Mouse (Mus musculus): ENCODE data around the gene Runx1. TPM values are rescaled to one million over a fixed set of nuclear protein-coding genes. Genes with fewer than 3 reads are reported as not detected.

Gene Runx1
- polyA plus RNA-seq, 1 experiment from 2014 or later = 4.9 TPM

- no peak overlapping the region for H3K27ac ChIP-seq
- no peaks in the 10 kb centered on the region for H3K36me3 ChIP-seq
- 0 out of 2 replicates have a peak, but pooled peaks cover 3% of the 10 kb centered on the region for H3K9me3 ChIP-seq
- 90% methylated on average over 4 of the region's 4 CpGs for WGBS
- no peak for ATAC-seq (ENCODE audit: insufficient number of reproducible peaks, insufficient read depth, low FRiP score, low TSS enrichment, low read depth)
- H3K27me3 ChIP-seq = no peaks in the 10 kb centered on the region
- peaks cover 8% of the 10 kb centered on the region; the same call in 1 of the 2 replicates for H3K4me1 ChIP-seq (replicated peaks)
- H3K4me3 ChIP-seq (replicated peaks) = no peak overlapping the region
- no peak overlapping the region for H3K4me2 ChIP-seq
- no peak overlapping the region for H3K9ac ChIP-seq (replicated peaks)
Measured at GRCm38 (mm10) chr16:92792905-92793304, 33.0 kb downstream of the Runx1 start.

- Histone ChIP-seq H3K27ac (no peak overlapping the region), H3K9me3 (no peaks in the 10 kb centered on the region), H3K4me2 (no peak overlapping the region), H3K27me3 (no peaks in the 10 kb centered on the region), H3K4me3 (replicated peaks) (no peak overlapping the region), H3K36me3 (no peaks in the 10 kb centered on the region), H3K4me1 (replicated peaks) (peaks cover 8% of the 10 kb centered on the region; the same call in 1 of the 2 replicates), H3K9ac (replicated peaks) (no peak overlapping the region)
- ATAC-seq (ENCODE audit: insufficient number of reproducible peaks, insufficient read depth, low FRiP score, low TSS enrichment, low read depth) = no peak
- WGBS = 82% methylated on average over 6 of the region's 6 CpGs
Measured at GRCm38 (mm10) chr16:92790601-92791000, 35.3 kb downstream of the Runx1 start.

- Histone ChIP-seq H3K36me3 (no peaks in the 10 kb centered on the region), H3K27ac (no peak overlapping the region), H3K9me3 (no peaks in the 10 kb centered on the region), H3K27me3 (no peaks in the 10 kb centered on the region), H3K4me1 (replicated peaks) (peaks cover 8% of the 10 kb centered on the region; the same call in 1 of the 2 replicates), H3K9ac (replicated peaks) (no peak overlapping the region), H3K4me2 (no peak overlapping the region), H3K4me3 (replicated peaks) (no peak overlapping the region)
- no peak for ATAC-seq (ENCODE audit: insufficient number of reproducible peaks, insufficient read depth, low FRiP score, low TSS enrichment, low read depth)
- 84% methylated on average over 4 of the region's 4 CpGs for WGBS
Measured at GRCm38 (mm10) chr16:92789840-92790239, 36.1 kb downstream of the Runx1 start.

- no peaks in the 10 kb centered on the region for H3K36me3 ChIP-seq
- H3K9ac ChIP-seq (replicated peaks) = no peak overlapping the region
- H3K4me1 ChIP-seq (replicated peaks) = peaks cover 11% of the 10 kb centered on the region
- H3K27me3 ChIP-seq = no peaks in the 10 kb centered on the region
- no peak overlapping the region for H3K4me2 ChIP-seq
- 74% methylated on average over 11 of the region's 11 CpGs for WGBS
- H3K27ac ChIP-seq = no peak overlapping the region
- no peak for ATAC-seq (ENCODE audit: insufficient number of reproducible peaks, insufficient read depth, low FRiP score, low TSS enrichment, low read depth)
- H3K4me3 ChIP-seq (replicated peaks) = no peak overlapping the region
- no peaks in the 10 kb centered on the region for H3K9me3 ChIP-seq
Measured at GRCm38 (mm10) chr16:92788446-92788845, 37.5 kb downstream of the Runx1 start.

GRCm38 (mm10) chr16:92786883-92787321 is 39.0 kb downstream of the Runx1 start:
- no peak overlapping the region for H3K4me3 ChIP-seq (replicated peaks)
- no peak overlapping the region for H3K4me2 ChIP-seq
- no peak overlapping the region for H3K9ac ChIP-seq (replicated peaks)
- peaks cover 16% of the 10 kb centered on the region for H3K4me1 ChIP-seq (replicated peaks)
- WGBS = 59% methylated on average over 5 of the region's 5 CpGs
- H3K9me3 ChIP-seq = no peaks in the 10 kb centered on the region
- no peak for ATAC-seq (ENCODE audit: insufficient number of reproducible peaks, insufficient read depth, low FRiP score, low TSS enrichment, low read depth)
- no peaks in the 10 kb centered on the region for H3K36me3 ChIP-seq
- no peak overlapping the region for H3K27ac ChIP-seq
- H3K27me3 ChIP-seq = no peaks in the 10 kb centered on the region

- Histone ChIP-seq H3K27me3 (no peaks in the 10 kb centered on the region), H3K4me2 (no peak overlapping the region), H3K9me3 (no peaks in the 10 kb centered on the region), H3K4me1 (replicated peaks) (peaks cover 16% of the 10 kb centered on the region), H3K9ac (replicated peaks) (no peak overlapping the region), H3K36me3 (no peaks in the 10 kb centered on the region), H3K27ac (no peak overlapping the region), H3K4me3 (replicated peaks) (no peak overlapping the region)
- WGBS = 67% methylated on average over 6 of the region's 6 CpGs
- no peak for ATAC-seq (ENCODE audit: insufficient number of reproducible peaks, insufficient read depth, low FRiP score, low TSS enrichment, low read depth)
Measured at GRCm38 (mm10) chr16:92786276-92786882, 39.6 kb downstream of the Runx1 start.

GRCm38 (mm10) chr16:92783651-92784131 is 42.3 kb downstream of the Runx1 start:
- Histone ChIP-seq H3K4me2 (no peak overlapping the region), H3K27ac (0 out of 2 replicates have a peak overlapping the region, but pooled peaks have one; percentile 12), H3K4me1 (replicated peaks) (peaks cover 16% of the 10 kb centered on the region), H3K9me3 (no peaks in the 10 kb centered on the region), H3K36me3 (no peaks in the 10 kb centered on the region), H3K27me3 (peaks cover 5% of the 10 kb centered on the region; the same call in 1 of the 2 replicates), H3K9ac (replicated peaks) (no peak overlapping the region), H3K4me3 (replicated peaks) (no peak overlapping the region)
- 40% methylated on average over 7 of the region's 7 CpGs for WGBS
- no peak for ATAC-seq (ENCODE audit: insufficient number of reproducible peaks, insufficient read depth, low FRiP score, low TSS enrichment, low read depth)

- Histone ChIP-seq H3K27ac (no peak overlapping the region), H3K4me2 (no peak overlapping the region)
- no peak for ATAC-seq (ENCODE audit: insufficient number of reproducible peaks, insufficient read depth, low FRiP score, low TSS enrichment, low read depth)
Measured at GRCm38 (mm10) chr16:92782408-92782807, 43.5 kb downstream of the Runx1 start.

GRCm38 (mm10) chr16:92779896-92780435 is 46.0 kb downstream of the Runx1 start:
- Histone ChIP-seq H3K9ac (replicated peaks) (no peak overlapping the region), H3K9me3 (no peaks in the 10 kb centered on the region), H3K36me3 (no peaks in the 10 kb centered on the region), H3K27me3 (peaks cover 5% of the 10 kb centered on the region; the same call in 1 of the 2 replicates), H3K4me1 (replicated peaks) (peaks cover 13% of the 10 kb centered on the region), H3K4me2 (no peak overlapping the region), H3K27ac (no peak overlapping the region), H3K4me3 (replicated peaks) (no peak overlapping the region)
- 83% methylated on average over 9 of the region's 9 CpGs for WGBS
- ATAC-seq (ENCODE audit: insufficient number of reproducible peaks, insufficient read depth, low FRiP score, low TSS enrichment, low read depth) = no peak

More at GRCm38 (mm10) chr16:92782408-92782807, 43.5 kb downstream of the Runx1 start:
- H3K9me3 ChIP-seq = no peaks in the 10 kb centered on the region
- no peak overlapping the region for H3K4me3 ChIP-seq (replicated peaks)
- 85% methylated on average over 6 of the region's 6 CpGs for WGBS
- H3K4me1 ChIP-seq (replicated peaks) = peaks cover 13% of the 10 kb centered on the region
- peaks cover 5% of the 10 kb centered on the region; the same call in 1 of the 2 replicates for H3K27me3 ChIP-seq
- H3K36me3 ChIP-seq = no peaks in the 10 kb centered on the region
- no peak overlapping the region for H3K9ac ChIP-seq (replicated peaks)

GRCm38 (mm10) chr16:92779175-92779574 is 46.8 kb downstream of the Runx1 start:
- Histone ChIP-seq H3K4me3 (replicated peaks) (no peak overlapping the region), H3K4me1 (replicated peaks) (peaks cover 12% of the 10 kb centered on the region), H3K36me3 (no peaks in the 10 kb centered on the region), H3K4me2 (no peak overlapping the region), H3K9ac (replicated peaks) (no peak overlapping the region), H3K27ac (no peak overlapping the region), H3K9me3 (no peaks in the 10 kb centered on the region), H3K27me3 (peaks cover 5% of the 10 kb centered on the region; the same call in 1 of the 2 replicates)
- no peak for ATAC-seq (ENCODE audit: insufficient number of reproducible peaks, insufficient read depth, low FRiP score, low TSS enrichment, low read depth)
- 96% methylated on average over 2 of the region's 2 CpGs for WGBS

GRCm38 (mm10) chr16:92778096-92778780 is 47.7 kb downstream of the Runx1 start:
- 44% methylated on average over 9 of the region's 9 CpGs for WGBS
- no peak for ATAC-seq (ENCODE audit: insufficient number of reproducible peaks, insufficient read depth, low FRiP score, low TSS enrichment, low read depth)
- no peak overlapping the region for H3K27ac ChIP-seq
- peaks cover 3% of the 10 kb centered on the region for H3K4me1 ChIP-seq (replicated peaks)
- peaks cover 5% of the 10 kb centered on the region; the same call in 1 of the 2 replicates for H3K27me3 ChIP-seq
- H3K9me3 ChIP-seq = no peaks in the 10 kb centered on the region
- H3K4me3 ChIP-seq (replicated peaks) = no peak overlapping the region
- no peaks in the 10 kb centered on the region for H3K36me3 ChIP-seq
- H3K9ac ChIP-seq (replicated peaks) = no peak overlapping the region
- no peak overlapping the region for H3K4me2 ChIP-seq

Measured in limb, embryonic 12.5 days (tissue).